Mouse (Mus musculus) spleen, adult 12 weeks (tissue): ENCODE data around the gene Emilin2.
"Not testable (repeated sequence)": the region's sequence is repeated elsewhere in the genome, so short reads cannot be mapped to it uniquely, and the experiment has no call there.

ENCODE experiments used
- DNase-seq: peaks from one replicate; pipeline ENCODE4 v3.0.0; 2022; ENCODE audit warnings: low spot score

Emilin2 gene

GRCm38 (mm10) chr17:71311340-71312171, at the start of gene Emilin2:
Emilin2 (minus strand) TSS chr17:71311978.
- DNase-seq = peak; percentile 25

GRCm38 (mm10) chr17:71355526-71355925, 43.7 kb upstream of the Emilin2 start:
- DNase-seq = no peak

GRCm38 (mm10) chr17:71354205-71354604, 42.4 kb upstream of the Emilin2 start:
- DNase-seq = no peak

DNA sequence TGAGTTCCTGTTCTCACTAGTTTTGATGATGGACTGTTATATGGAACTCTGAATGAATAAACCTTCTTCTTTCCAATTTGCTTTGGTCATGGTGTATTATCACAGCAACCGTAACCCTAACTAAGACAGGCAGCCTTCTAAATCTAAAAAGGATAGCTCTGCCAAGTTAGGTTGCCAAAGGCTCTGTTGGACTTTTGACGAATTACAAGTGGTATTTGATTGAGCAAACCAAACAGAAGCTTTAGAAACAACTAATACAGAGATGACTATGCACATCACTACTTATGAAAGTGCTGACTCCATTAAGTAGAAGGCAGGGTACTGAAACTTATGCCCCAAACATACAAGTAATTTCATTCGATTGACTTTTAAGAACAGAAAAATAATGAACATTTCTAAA, 36.4 kb upstream of the Emilin2 start:
- no peak for DNase-seq

- DNase-seq = no peak
Observed at GRCm38 (mm10) chr17:71342006-71342405, 30.2 kb upstream of the Emilin2 start.

DNA sequence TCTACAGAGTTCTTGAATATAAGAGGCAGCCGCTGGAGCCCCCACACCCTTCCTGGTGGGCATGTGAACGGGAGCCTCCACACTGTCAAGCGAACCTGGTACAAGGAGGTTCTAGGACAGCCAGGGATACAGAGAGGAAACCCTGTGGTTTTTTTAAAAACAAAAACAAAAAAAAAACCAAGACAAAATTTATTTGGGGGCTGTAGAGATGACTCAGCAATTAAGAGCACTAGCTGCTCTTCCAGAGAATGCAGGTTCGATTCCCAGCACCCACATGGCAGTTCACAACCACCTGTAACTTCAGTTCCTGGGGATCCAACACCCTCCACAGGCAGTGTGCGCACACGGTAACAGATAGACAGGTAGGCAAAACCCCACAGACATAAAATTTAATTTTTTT, 26.8 kb upstream of the Emilin2 start:
- no peak for DNase-seq

DNA sequence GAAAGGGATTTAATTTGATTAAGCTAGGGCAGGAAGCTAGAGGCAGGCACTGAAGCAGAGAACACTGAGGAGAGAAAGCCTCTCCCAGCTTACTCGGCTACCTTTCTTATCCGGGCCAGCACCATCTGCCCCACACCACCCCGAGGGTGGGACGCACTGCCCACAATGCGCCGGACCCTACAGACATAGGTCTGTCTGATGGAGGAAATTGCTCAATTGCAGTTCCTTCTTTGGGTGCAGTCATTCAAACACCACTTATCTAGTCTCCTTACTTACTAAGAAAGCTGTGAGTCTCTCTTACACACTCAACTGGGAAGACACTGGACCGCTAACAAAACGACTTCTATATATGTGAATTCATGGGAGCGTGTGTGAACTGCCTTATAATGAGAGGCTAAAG, 25.8 kb upstream of the Emilin2 start:
- no peak for DNase-seq

DNA sequence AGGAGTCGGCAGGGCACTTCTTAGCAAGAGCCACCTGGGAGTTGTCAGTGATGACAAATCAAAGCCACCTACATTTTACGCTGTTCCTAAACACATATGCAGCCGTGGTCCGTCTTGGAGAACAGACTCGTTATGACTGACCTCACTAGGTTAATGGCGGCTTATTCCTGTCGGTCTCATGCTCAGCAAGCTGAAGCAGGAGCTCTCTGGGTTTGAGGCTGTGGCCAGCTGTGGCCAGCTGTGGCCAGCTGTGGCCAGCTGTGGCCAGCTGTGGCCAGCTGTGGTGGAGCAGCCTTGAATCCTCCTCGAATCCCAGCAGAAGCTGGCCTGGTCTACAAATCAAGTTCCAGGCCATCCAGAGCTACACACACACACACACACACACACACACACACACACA, 24.6 kb upstream of the Emilin2 start:
- no peak for DNase-seq

- no peak for DNase-seq
Observed at GRCm38 (mm10) chr17:71332298-71332697, 20.5 kb upstream of the Emilin2 start.

- not testable (repeated sequence) for DNase-seq
Observed at GRCm38 (mm10) chr17:71320731-71321130, 9.0 kb upstream of the Emilin2 start.

DNA sequence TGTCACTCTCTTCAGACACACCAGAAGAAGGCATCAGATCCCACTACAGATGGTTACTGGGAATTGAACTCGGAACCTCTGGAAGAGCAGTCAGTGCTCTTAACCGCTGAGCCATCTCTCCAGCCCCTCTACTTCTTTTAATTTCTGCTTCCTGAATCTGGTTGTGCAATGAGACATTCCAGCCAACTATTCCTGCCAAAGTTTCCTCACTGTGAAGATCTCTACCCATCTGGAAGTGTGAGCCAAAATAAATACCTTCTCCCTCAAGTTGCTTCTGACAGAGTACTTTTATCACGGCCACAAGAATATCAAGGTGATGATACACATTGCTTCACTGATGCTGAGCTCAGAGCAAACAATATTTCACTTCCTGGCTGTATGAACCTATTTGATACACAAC, 7.6 kb upstream of the Emilin2 start:
- no peak for DNase-seq

DNA sequence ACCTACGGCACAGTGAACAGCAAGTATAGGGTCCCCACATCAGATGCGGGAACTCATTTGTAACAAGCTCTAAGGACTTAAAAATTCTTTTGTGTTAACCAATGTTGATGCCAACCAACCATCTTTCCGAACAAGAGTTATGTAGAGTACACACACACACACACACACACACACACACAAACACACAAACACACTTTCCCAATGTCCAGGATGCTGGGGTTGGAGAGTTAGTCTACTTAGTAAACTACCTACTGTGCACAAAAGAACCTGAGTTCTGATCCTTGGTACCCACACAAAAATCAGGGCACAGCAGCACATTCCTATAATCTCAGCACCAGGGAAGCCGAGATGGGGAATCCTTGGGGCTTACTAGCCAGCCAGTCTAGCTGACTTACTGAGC, 5.8 kb upstream of the Emilin2 start:
- DNase-seq = no peak

DNA sequence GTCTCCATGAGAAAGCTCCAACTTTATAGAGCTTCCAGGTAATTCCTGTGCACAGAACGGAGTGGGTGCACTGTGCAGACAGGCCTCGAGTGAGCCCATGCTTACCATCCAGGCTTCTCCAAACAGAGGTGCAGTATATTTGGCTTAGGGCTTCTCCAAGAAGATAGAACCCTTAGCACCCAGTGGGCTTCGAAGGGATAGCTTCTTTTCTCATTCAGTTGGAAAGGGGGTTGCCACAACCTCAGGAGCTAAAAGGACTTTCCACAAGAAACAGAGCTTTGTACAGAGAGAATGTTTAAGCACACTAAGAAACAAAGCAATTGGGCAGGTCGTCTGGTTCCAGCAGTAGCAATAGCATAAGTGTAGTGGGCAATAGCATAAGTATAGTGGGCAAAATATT, 2.5 kb upstream of the Emilin2 start:
- DNase-seq = no peak

GRCm38 (mm10) chr17:71310486-71311339, 1.1 kb downstream of the Emilin2 start:
- DNase-seq = peak; percentile 53

- DNase-seq = no peak
Observed at GRCm38 (mm10) chr17:71309711-71310485, 1.9 kb downstream of the Emilin2 start.

DNA sequence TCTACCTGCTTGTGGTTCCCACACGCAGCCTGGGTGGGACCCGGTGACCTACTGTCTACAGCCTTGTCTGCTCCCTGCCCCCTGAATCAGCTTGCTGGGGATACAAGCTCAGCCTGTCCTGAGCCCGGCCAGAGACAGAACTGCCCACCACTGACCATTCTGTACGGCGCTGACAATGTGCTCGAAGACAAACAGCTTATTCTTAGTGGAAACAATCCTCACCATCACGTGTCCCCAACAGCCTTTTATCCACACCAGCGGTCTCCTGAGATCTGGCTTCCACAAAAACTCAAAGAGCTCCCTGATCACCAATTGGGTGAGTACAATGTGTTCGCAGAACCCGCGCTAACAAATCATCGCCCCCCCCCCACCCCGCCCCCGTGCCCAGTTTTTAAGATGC, 2.6 kb downstream of the Emilin2 start:
- no peak for DNase-seq

- DNase-seq = no peak
Observed at GRCm38 (mm10) chr17:71308296-71308695, 3.5 kb downstream of the Emilin2 start.

DNA sequence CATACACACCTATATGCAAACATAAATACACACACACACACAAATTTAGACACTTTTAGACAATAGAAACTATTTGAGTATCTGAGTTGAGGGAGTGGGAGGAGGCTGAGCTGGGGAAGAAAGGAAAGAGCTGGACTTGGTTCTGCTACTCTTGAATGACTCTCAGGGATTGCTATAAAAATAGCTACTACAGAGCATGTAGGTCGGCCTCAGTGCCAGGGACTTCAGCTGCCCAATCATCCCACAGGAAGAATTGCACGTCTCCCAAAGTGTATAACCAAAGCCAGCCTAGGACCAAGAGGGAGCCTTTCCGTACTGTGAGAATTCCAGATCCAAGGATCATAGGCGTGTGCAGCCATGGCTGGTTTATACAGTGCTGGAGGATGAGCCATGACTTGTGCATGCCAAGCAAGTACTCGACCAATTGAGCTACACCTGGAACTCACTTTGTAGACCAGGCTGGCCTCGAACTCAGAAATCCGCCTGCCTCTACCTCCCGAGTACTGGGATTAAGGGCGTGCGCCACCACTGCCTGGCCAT, 4.5 kb downstream of the Emilin2 start:
- no peak for DNase-seq

- no peak for DNase-seq
Observed at GRCm38 (mm10) chr17:71306716-71307115, 5.1 kb downstream of the Emilin2 start.

DNA sequence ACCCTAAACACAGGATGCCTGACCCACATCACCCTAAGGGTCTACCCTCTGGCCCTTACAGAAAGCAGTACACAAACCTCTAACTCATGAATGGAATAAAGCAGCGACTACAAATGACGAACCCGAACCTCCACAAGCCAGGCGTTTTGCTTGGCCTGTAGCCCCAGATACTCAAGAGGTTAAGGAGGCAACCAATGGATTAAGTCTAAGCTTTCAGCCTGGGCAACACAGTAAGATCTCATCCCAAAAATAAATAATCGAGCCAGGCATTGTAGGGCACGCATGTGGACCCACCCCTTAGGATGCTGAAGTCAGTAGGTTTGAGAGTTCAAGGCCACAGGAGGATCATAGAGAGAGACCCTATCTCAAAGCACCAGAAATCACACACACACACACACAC, 5.7 kb downstream of the Emilin2 start:
- DNase-seq = no peak

GRCm38 (mm10) chr17:71303444-71303843, 8.3 kb downstream of the Emilin2 start:
- DNase-seq = no peak

- no peak for DNase-seq
Observed at GRCm38 (mm10) chr17:71301413-71301812, 10.4 kb downstream of the Emilin2 start.
